Mouse (Mus musculus): ENCODE results near the gene Pgk1. TPM values are rescaled to one million over a fixed set of nuclear protein-coding genes. Genes with fewer than 3 reads are reported as not detected.
A peak's percentile ranks its signal among the peaks of the same experiment; 100 is the strongest.
"Not testable (repeated sequence)": the region's sequence is repeated elsewhere in the genome, so short reads cannot be mapped to it uniquely, and the experiment has no call there.

Gene Pgk1
- polyA plus RNA-seq, 1 experiment from 2014 or later = 180 TPM

DNA sequence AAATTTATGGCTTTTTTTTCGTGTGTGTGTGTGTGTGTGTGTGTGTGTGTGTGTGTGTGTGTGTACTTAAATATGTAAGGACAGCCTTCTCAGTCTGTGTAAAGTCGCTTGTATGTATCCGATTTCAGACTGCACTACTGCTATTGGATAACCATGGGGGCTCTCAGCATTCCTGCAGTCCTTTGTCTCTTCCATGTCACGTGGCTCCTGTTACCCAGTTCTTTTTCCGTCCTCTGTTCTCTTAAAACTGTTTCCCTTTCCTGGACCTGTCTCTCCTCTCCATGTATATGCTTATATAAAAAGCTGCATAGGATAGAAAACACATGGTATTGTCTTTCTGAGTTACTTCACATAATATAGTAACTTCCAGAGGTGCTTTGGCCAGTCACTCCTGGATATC lies 1.2 kb upstream of the Pgk1 start:
- H3K79me2 ChIP-seq (ENCODE audit: inconsistent target) = peaks cover 33% of the 10 kb centered on the region
- 71% methylated on average over 5 of the region's 5 CpGs for WGBS (ENCODE audit: missing documents)
- H3K36me3 ChIP-seq (ENCODE audit: inconsistent target) = no peaks in the 10 kb centered on the region
- no peak overlapping the region for H3K4me3 ChIP-seq (ENCODE audit: inconsistent target)
- H3K27ac ChIP-seq = peak overlapping the region; percentile 50

DNA sequence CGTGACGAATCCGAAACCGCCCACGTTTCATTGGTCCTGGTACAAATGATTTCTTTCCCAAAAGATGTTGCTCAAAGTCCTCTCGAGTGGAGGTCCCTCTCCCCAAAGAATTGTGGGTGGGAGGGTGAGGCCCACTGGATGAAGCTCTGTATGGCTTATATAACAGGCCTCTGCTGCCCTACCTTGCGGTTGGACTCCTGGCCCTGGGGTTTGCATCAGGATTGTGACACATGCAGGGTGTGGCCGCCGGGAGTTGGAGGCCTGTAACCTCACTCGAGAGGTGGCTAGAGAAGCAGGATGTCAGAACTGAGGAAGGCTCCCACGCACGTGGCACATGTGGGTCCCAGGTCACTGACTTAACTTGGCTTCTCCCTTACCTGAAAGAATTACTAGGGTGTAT lies 837 bp downstream of the Pgk1 start:
- peak overlapping the region; percentile 79 for H3K27ac ChIP-seq
- 24% methylated on average over 9 of the region's 12 CpGs for WGBS (ENCODE audit: missing documents)

DNA sequence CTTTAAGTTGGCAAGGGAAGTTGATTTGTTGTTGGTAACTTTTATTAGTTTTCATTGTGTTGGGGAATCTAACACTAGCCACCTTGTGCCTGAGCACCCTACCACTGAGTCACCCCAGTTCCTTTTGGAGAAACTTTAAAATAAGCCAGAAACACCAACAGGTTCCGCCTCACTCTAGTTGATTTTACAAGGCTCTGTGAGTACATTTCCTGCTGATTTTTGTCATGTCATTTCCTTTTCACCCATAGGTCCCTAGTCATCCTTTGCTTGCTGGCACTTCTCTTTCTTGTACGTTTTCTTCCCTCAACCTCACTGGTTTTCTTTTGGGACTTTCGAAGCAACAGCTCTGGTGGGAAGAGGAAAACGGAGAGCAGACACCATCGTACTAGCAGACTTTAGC lies 2.5 kb downstream of the Pgk1 start:
- peak overlapping the region; percentile 69 for H3K4me3 ChIP-seq (ENCODE audit: inconsistent target)
- H3K27ac ChIP-seq = peak overlapping the region; percentile 79
- peaks cover 69% of the 10 kb centered on the region for H3K79me2 ChIP-seq (ENCODE audit: inconsistent target)
- no peaks in the 10 kb centered on the region for H3K36me3 ChIP-seq (ENCODE audit: inconsistent target)
- WGBS (ENCODE audit: missing documents) = 45% methylated on average over 5 of the region's 5 CpGs

More for the DNA sequence above, 837 bp downstream of the Pgk1 start:
- Histone ChIP-seq H3K79me2 (ENCODE audit: inconsistent target) (peaks cover 53% of the 10 kb centered on the region), H3K4me3 (ENCODE audit: inconsistent target) (peak overlapping the region; percentile 69), H3K36me3 (ENCODE audit: inconsistent target) (no peaks in the 10 kb centered on the region)

DNA sequence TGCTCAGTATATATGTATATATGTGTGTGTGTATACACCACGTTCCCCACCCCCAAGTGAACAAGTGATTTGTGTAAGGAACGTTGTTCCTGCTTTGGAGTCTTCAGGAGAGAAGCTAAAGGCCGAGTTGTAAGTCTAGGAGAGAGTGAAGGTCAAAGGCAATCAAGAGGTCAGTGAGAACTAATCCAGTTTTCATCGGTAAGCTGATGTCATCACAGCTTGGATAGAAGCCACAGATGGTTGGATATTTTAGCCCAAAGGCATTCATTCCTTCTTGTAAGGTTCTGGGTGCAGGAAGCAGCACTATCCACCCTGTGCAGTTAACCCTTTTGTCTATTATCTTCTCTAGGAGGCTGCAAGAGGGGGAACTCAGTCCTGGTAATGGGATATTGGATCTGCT lies 3.2 kb downstream of the Pgk1 start:
- Histone ChIP-seq H3K27ac (peak overlapping the region; percentile 79), H3K4me3 (ENCODE audit: inconsistent target) (peak overlapping the region; percentile 69), H3K36me3 (ENCODE audit: inconsistent target) (no peaks in the 10 kb centered on the region), H3K79me2 (ENCODE audit: inconsistent target) (peaks cover 77% of the 10 kb centered on the region)
- WGBS (ENCODE audit: missing documents) = 61% methylated on average over 4 of the region's 4 CpGs

DNA sequence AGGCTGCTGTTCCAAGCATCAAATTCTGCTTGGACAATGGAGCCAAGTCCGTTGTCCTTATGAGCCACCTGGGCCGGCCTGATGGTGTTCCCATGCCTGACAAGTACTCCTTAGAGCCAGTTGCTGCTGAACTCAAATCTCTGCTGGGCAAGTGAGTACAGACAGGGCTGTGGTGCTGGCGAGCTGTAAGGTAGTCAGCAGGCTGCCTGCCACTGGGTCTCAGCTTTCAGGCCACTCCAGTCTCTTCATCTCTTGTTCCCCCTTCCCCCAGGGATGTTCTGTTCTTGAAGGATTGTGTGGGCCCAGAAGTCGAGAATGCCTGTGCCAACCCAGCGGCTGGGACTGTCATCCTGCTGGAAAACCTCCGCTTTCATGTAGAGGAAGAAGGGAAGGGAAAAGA lies 7.5 kb downstream of the Pgk1 start:
- 89% methylated on average over 1 of the region's 6 CpGs for WGBS (ENCODE audit: missing documents)

DNA sequence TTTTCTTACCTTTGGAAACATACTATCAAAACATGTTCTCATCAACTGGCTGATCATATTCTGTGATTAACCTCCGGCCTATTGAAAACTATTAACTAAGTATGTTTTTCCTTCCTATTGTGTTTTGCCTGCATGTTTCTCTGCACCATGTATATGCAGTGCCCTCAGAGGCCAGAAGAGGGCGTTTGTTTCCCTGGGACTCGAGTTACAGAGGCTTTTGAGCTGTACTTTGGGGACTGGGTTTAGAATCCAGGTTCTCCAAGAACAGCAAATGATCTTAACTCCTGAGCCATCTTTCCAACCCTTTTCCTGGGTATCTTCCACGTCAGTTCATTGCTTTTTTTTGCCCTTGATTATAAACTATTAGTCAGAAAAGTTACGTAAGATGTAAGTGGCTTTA lies 10.4 kb downstream of the Pgk1 start:
- no peak overlapping the region for H3K27ac ChIP-seq
- no peak overlapping the region for H3K4me3 ChIP-seq (ENCODE audit: inconsistent target)
- no peaks in the 10 kb centered on the region for H3K36me3 ChIP-seq (ENCODE audit: inconsistent target)
- 50% methylated on average over 4 of the region's 5 CpGs for WGBS (ENCODE audit: missing documents)
- H3K79me2 ChIP-seq (ENCODE audit: inconsistent target) = peaks cover 50% of the 10 kb centered on the region

More for the DNA sequence above, 7.5 kb downstream of the Pgk1 start:
- H3K4me3 ChIP-seq (ENCODE audit: inconsistent target); H3K27ac ChIP-seq; H3K36me3 ChIP-seq (ENCODE audit: inconsistent target): not testable (repeated sequence)
- peaks cover 79% of the 10 kb centered on the region for H3K79me2 ChIP-seq (ENCODE audit: inconsistent target)

DNA sequence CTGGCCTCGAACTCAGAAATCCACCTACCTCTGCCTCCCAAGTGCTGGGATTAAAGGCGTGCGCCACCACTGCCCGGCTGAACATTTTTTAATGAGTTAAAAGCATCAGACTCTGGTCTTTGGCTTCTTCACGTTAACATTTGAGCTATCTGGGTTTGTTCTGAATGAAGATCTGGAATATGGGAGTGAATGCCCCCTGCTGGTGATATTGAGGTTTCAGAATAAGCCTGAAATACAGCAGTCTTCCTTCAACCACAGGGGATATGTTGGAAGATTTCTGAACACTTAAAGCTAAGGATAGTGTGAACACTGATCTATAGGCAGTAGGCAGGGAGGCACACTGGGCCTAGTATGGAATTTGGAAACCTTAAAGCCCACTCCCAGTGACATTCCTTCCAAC lies 12.0 kb downstream of the Pgk1 start:
- Histone ChIP-seq H3K79me2 (ENCODE audit: inconsistent target) (peaks cover 35% of the 10 kb centered on the region), H3K27ac (no peak overlapping the region), H3K4me3 (ENCODE audit: inconsistent target) (no peak overlapping the region), H3K36me3 (ENCODE audit: inconsistent target) (no peaks in the 10 kb centered on the region)
- WGBS (ENCODE audit: missing documents) = 82% methylated on average over 5 of the region's 5 CpGs

DNA sequence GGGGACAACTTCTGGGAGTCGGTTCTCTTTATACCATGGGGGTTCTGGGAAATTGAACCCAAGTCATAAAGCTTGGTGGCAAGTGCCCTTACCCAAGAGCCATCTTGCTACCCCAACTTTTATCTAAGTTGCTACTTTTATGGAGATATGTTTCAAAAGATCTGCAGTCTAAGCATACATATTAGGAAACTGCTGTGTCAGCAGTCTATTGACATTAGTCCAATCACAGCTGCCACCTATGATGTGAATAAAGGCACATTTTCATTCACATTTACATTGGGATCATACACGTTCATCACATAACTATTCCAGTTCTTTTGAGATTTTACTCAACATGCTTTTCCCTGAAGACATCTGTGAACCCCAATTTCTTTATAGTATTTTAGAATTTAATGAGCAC lies 22.2 kb downstream of the Pgk1 start:
- Histone ChIP-seq H3K36me3 (ENCODE audit: inconsistent target) (no peaks in the 10 kb centered on the region), H3K79me2 (ENCODE audit: inconsistent target) (no peaks in the 10 kb centered on the region), H3K27ac (no peak overlapping the region), H3K4me3 (ENCODE audit: inconsistent target) (no peak overlapping the region)
- 85% methylated on average over 2 of the region's 2 CpGs for WGBS (ENCODE audit: missing documents)

DNA sequence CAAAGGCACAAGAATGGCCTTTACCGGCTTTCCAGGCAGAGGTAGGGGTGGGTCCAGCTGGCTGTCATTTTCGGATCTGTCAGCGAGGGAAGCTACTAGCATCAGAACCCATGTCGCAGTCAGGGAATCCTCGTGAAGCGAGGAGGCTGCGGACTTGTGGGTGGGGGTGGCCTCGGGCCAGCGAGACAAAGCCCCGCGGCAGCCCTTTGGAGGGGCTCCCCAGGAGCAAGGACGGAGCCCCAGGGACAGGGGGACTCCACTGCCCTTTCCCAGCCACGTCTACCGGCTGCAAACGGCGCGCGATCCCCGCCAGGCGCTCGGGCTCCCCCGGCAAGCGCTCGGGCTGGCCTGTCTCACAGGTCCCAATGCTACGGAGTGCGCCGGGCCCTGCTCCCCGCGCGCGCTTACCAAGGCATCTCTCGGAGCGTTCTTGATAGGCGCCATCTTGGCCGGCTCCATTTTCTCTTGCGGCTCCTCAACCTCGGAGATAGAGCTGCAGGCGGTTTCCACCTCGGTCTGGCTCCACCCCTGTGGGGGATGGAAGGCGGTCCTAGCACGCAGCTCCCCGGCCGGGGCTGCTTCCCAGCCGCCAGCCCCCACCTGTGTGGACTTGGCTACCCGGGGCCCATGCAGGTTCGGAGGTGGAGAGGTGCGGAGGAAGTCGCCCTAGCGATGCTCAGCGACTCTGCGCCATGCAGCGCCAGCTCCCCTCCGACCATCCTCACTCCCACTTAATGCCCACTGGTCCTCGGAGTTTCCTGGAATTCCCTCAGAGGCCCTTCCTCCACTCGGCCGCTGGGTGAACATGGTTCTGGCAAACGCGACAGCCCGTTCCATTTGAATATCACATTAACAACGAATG lies 32.5 kb downstream of the Pgk1 start:
- Histone ChIP-seq H3K27ac (no peak overlapping the region), H3K79me2 (ENCODE audit: inconsistent target) (no peaks in the 10 kb centered on the region), H3K36me3 (ENCODE audit: inconsistent target) (no peaks in the 10 kb centered on the region), H3K4me3 (ENCODE audit: inconsistent target) (peak overlapping the region; percentile 22)
- 28% methylated on average over 50 of the region's 60 CpGs for WGBS (ENCODE audit: missing documents)

DNA sequence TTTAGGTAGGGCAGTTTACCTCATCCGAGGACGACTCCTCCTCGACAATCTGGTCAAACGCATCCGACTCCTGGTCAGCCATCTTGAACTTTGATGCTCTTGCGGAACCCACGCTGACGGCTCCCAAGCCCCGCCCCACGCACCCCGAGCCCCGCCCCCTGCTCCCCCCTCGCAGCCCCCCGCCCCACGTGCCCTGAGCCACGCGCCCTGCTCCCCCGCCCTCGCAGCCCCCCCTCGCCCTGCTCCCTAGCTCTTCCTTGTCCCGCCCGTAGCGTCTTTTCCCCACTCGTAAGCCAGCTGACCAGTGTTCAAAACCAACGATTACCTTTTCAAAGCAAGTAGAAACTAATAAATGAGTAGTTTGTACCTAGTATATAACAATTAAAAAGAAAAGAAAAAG lies 34.2 kb downstream of the Pgk1 start, which contains the start of gene Taf9b:
Gene Taf9b (minus strand): TSS at position 101 of the 400 bp plus-strand sequence.
- H3K79me2 ChIP-seq (ENCODE audit: inconsistent target) = no peaks in the 10 kb centered on the region
- H3K27ac ChIP-seq = no peak within 1 kb of the TSS
- H3K4me3 ChIP-seq (ENCODE audit: inconsistent target) = peak within 1 kb of the TSS; percentile 22; the same call in 1 of the 2 replicates
- WGBS (ENCODE audit: missing documents) = 96% methylated on average over 7 of the region's 25 CpGs
- no peaks in the 10 kb centered on the region for H3K36me3 ChIP-seq (ENCODE audit: inconsistent target)

Other genes with a start within 250 kb of the Pgk1 start
- gene Magt1, start 175.2 kb upstream of the Pgk1 start, polyA plus RNA-seq (2018) = 39.1 to 52.0 TPM (median 40.0 TPM) in 3 replicates
- gene Cox7b, start 171.4 kb upstream of the Pgk1 start, polyA plus RNA-seq (2018) = 110 to 158 TPM (median 123 TPM) in 3 replicates
- gene Atp7a, start 159.8 kb upstream of the Pgk1 start, polyA plus RNA-seq (2018) = 13.6 to 26.1 TPM (median 17.4 TPM) in 3 replicates
- 156 to 374 TPM (median 283 TPM) in 3 replicates for gene Tlr13, start 43.9 kb upstream of the Pgk1 start, polyA plus RNA-seq (2018)
- 11.9 to 22.7 TPM (median 13.2 TPM) in 3 replicates for gene Taf9b, start 34.1 kb downstream of the Pgk1 start, polyA plus RNA-seq (2018)
- gene Fnd3c2, start 68.3 kb downstream of the Pgk1 start, polyA plus RNA-seq (2018) = not detected in 3 replicates

Measured in macrophage (primary cell).